Mouse (Mus musculus) liver, embryonic 13.5 days (tissue): ENCODE data around the gene Reck. TPM values are rescaled to one million over a fixed set of nuclear protein-coding genes. Genes with fewer than 3 reads are reported as not detected.

Experiments used
- ATAC-seq: fragments of 200-750 bp; cut with Nextera tagmentation; 2 replicates; pipeline ENCODE4 v1.8.0; 2017; ENCODE audit warnings: low read depth, mild to moderate bottlenecking, moderate number of reproducible peaks, moderate library complexity
- DNase-seq: peaks from one replicate; pipeline ENCODE4 v3.0.0; 2022
- H3K27ac ChIP-seq: fragments of 300-500 bp; sonication (generic); 2 replicates; pipeline ENCODE4 v1.5.1; 2015; ENCODE audit warnings: moderate library complexity, mild to moderate bottlenecking, inconsistent platforms
- H3K27me3 ChIP-seq: fragments of 300-500 bp; sonication (generic); 2 replicates; pipeline ENCODE4 v1.6.1; 2015; ENCODE audit warnings: mild to moderate bottlenecking, inconsistent platforms
- H3K36me3 ChIP-seq: fragments of 300-500 bp; sonication (generic); 2 replicates; pipeline ENCODE4 v1.6.1; 2015; ENCODE audit warnings: mild to moderate bottlenecking, inconsistent platforms
- H3K4me1 ChIP-seq: fragments of 300-500 bp; sonication (generic); replicated peaks from 2 replicates; pipeline ENCODE4 v1.6.1; 2015; ENCODE audit warnings: inconsistent platforms
- H3K4me2 ChIP-seq: fragments of 300-500 bp; sonication (generic); 2 replicates; pipeline ENCODE4 v1.6.1; 2015; ENCODE audit warnings: inconsistent platforms, mild to moderate bottlenecking, moderate library complexity
- H3K4me3 ChIP-seq: fragments of 300-500 bp; sonication (generic); replicated peaks from 2 replicates; pipeline ENCODE4 v1.5.1; 2015; ENCODE audit warnings: mild to moderate bottlenecking, inconsistent platforms
- H3K9ac ChIP-seq: fragments of 300-500 bp; sonication (generic); 2 replicates; pipeline ENCODE4 v1.6.1; 2015; ENCODE audit warnings: mild to moderate bottlenecking, inconsistent platforms
- H3K9me3 ChIP-seq: fragments of 300-500 bp; sonication (generic); replicated peaks from 2 replicates; pipeline ENCODE4 v1.6.1; 2016; ENCODE audit warnings: inconsistent platforms
- WGBS: fragments of 180-500 bp; shearing (Covaris S2); methylation state at CpG from one replicate; pipeline ENCODE4 v1.1.7; 2015; ENCODE audit not compliant: insufficient replicate concordance; 5-methylcytosine and 5-hydroxymethylcytosine counted together
- polyA plus RNA-seq: library from polyadenylated mRNA; unstranded; fragments of >200 nt; fragmentation: Nextera tagmentation; extraction: Ambion mirVana; gene quantifications from 2 replicates; pipeline ENCODE4 v1.2.1, GENCODE M21; 2015

Gene Reck
- polyA plus RNA-seq, 1 experiment from 2014 or later, result 2.1 TPM

DNA sequence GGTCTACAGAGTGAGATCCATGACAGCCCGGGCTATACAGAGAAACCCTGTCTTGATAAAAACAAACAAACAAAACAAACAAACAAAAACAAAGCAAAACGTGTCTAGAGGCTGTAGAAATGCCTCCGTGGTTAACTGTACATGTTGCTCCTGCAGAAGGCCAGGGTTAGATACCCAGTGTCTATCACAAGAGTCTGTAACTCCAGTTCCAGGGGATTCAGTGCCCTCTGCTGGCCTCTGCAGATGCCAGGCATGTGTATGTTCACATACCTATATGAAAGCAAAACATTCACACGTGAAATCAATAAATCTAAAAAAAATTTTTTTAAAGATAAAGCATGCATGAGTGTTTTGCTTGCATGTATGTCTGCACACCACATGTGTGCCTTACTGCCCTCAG is 12.0 kb upstream of the Reck start:
- no peak for ATAC-seq
- 41% methylated on average over 4 of the region's 4 CpGs for WGBS

DNA sequence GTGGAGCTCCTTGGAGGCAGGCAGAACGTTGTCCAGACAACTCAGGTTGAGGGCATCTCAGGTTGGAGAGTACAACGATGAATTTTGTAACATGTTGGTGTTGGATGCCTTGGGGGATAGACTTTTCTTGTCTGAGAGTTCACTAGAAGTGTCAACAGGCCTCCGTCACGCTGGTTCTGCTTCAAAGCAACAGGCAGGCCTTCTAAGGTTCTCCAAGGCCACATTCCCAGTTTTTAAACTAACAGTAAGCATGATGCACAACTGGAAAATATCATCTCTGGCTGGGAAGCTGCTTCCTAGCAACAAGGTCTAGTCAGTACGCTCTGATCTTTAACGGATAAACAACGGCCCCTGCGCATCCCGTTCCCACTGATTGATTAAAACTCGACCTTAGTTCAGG is 5.5 kb upstream of the Reck start:
- no peak for DNase-seq
- WGBS, result 67% methylated on average over 10 of the region's 10 CpGs
- no peaks in the 10 kb centered on the region for H3K36me3 ChIP-seq
- H3K27ac ChIP-seq, result no peak overlapping the region
- no peak overlapping the region for H3K9ac ChIP-seq
- H3K27me3 ChIP-seq, result peaks cover 3% of the 10 kb centered on the region; the same call in 1 of the 2 replicates
- no peak overlapping the region for H3K4me2 ChIP-seq
- no peaks in the 10 kb centered on the region for H3K9me3 ChIP-seq
- H3K4me3 ChIP-seq, result no peak overlapping the region
- peaks cover 2% of the 10 kb centered on the region for H3K4me1 ChIP-seq
- no peak for ATAC-seq

More for the DNA sequence above, 12.0 kb upstream of the Reck start:
- Histone ChIP-seq H3K9me3 (no peaks in the 10 kb centered on the region), H3K27ac (no peak overlapping the region), H3K4me2 (no peak overlapping the region), H3K36me3 (no peaks in the 10 kb centered on the region), H3K9ac (no peak overlapping the region), H3K27me3 (no peaks in the 10 kb centered on the region), H3K4me3 (no peak overlapping the region), H3K4me1 (no peaks in the 10 kb centered on the region)
- DNase-seq, result no peak

DNA sequence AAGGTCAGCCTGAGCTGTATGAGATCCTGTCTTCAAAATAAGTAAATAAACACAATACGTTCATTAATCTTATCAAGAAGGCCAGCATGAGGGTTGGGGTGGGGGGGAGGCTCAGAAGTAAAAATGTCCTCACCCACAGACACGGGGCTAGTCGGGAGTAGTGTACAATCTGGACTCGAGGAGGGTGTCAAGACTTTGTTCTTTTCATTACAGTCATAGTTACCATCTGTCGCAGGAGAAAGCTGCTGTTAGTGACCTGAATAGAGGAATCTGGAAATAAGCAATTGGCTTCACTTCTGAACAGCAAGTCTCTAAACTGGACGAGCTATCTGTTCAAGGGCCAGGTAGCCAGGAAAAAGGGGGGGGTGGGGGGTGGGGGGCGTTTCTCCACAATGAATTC is 829 bp upstream of the Reck start:
- H3K27ac ChIP-seq, result no peak overlapping the region
- DNase-seq, result no peak
- H3K4me2 ChIP-seq, result peak overlapping the region; percentile 93
- no peaks in the 10 kb centered on the region for H3K36me3 ChIP-seq
- H3K9ac ChIP-seq, result no peak overlapping the region
- no peaks in the 10 kb centered on the region for H3K9me3 ChIP-seq
- ATAC-seq, result no peak
- H3K27me3 ChIP-seq, result peaks cover 15% of the 10 kb centered on the region
- peak overlapping the region; percentile 77; the same call in 1 of the 2 replicates for H3K4me3 ChIP-seq
- peaks cover 17% of the 10 kb centered on the region for H3K4me1 ChIP-seq
- 39% methylated on average over 7 of the region's 7 CpGs for WGBS

DNA sequence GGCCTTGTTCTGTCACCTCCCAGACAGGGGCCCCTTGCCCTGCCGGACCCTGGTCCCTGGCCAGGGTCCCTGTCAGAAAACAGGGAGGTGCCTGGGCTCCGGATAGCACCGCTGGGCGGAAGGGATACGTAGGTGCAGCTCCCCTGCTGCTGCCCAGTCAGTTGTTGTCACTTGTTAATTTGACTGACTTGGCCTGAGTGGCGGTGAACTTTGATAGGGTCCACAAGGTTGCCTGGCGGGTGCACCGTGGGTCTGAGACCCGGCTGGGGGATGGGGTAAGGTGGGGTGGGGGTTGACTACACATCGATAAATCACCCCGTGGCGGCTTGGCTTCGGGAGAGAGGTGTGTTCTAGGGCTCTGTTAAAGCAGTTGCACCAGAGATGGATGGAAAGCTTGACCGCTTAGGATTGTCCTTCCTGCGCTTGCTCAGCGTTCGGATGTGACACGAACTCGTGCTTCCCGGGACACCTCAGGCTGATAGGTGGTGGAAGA is 635 bp downstream of the Reck start:
- Histone ChIP-seq H3K4me1 (peaks cover 17% of the 10 kb centered on the region), H3K36me3 (no peaks in the 10 kb centered on the region), H3K4me2 (peak overlapping the region; percentile 93), H3K9ac (peak overlapping the region; percentile 71), H3K27me3 (peaks cover 15% of the 10 kb centered on the region), H3K9me3 (no peaks in the 10 kb centered on the region), H3K4me3 (peak overlapping the region; percentile 77), H3K27ac (no peak overlapping the region)
- ATAC-seq (peak; percentile 49), DNase-seq (no peak)
- 1% methylated on average over 20 of the region's 20 CpGs for WGBS

DNA sequence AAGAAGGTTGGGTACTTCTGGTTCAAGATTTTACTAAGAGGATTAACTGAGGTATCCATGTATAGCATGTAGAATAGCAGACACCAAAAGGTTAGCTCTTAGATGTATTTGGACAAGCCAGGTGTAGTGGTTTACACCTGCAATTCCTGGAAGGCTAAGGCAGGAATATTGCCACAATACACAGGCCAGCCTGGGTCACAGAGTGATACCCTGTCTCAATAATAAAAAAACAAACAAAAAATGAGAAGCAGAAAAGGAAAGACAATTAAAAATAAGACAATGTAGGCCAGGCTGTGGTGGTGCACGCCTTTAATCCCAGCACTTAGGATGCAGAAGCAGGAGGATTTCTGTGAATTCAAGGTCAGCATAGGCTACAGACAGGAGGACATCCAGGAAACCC is 1.9 kb downstream of the Reck start:
- no peak overlapping the region for H3K4me2 ChIP-seq
- peaks cover 15% of the 10 kb centered on the region for H3K27me3 ChIP-seq
- H3K36me3 ChIP-seq, result no peaks in the 10 kb centered on the region
- 55% methylated on average over 1 of the region's 1 CpGs for WGBS
- no peak for DNase-seq
- no peak for ATAC-seq
- peaks cover 17% of the 10 kb centered on the region for H3K4me1 ChIP-seq
- no peak overlapping the region for H3K4me3 ChIP-seq
- no peak overlapping the region for H3K27ac ChIP-seq
- H3K9me3 ChIP-seq, result no peaks in the 10 kb centered on the region
- no peak overlapping the region for H3K9ac ChIP-seq

DNA sequence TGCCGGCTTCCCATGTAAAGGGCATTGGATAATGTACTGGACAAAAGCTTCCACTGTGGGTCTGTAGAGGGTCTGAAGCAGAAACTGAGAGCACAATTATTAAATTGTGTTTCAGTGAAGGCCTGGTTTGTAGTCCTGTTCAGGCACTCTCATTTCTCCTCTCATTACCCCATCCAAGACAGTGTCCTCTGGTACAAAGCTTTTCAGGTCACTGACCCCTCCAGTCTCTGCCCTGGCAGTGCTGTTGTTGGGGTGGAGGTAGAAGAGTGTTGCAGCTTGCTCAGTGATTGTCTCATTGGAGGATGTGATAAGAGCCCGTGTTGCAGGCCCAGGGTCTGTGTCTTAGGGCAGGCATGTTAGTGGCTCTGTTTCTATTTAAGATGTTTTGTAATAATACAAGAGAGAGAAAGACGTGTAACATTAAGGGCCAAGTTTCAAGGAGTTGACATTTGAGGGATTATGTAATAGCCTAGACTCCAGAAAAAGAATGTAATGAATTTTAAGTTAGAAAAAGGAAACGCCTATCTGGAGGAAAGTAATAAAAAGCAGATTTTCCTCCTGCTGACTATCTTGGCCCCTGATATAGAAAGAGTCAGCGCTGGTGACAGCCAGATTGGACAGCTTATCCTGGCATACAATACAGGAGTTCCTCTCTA is 2.9 kb downstream of the Reck start:
- WGBS, result 45% methylated on average over 5 of the region's 5 CpGs
- H3K9me3 ChIP-seq, result no peaks in the 10 kb centered on the region
- peaks cover 15% of the 10 kb centered on the region for H3K27me3 ChIP-seq
- H3K4me3 ChIP-seq, result no peak overlapping the region
- no peak overlapping the region for H3K9ac ChIP-seq
- no peaks in the 10 kb centered on the region for H3K36me3 ChIP-seq
- DNase-seq (no peak), ATAC-seq (no peak)
- no peak overlapping the region for H3K4me2 ChIP-seq
- H3K4me1 ChIP-seq, result peaks cover 17% of the 10 kb centered on the region
- no peak overlapping the region for H3K27ac ChIP-seq

DNA sequence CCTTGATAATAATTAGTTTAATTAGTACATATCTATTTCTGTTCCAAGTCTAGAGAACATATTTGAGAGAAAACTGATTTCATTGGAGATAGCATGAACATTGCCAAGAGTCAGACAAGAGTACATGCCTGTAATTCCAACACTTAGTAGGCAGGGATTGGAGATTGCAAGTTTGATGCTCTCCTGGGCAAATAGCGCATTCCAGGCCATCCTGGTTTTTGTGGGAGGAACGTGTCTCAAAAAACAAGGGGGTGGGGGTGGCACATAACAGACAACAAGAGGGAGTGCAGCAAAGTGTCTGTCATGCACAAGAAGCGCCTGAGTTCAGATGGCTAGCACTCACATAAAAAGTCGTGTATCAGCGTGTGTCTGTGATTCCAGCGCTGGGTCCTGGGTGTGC is 4.2 kb downstream of the Reck start:
- 74% methylated on average over 6 of the region's 6 CpGs for WGBS
- no peak overlapping the region for H3K27ac ChIP-seq
- peaks cover 17% of the 10 kb centered on the region for H3K4me1 ChIP-seq
- no peaks in the 10 kb centered on the region for H3K9me3 ChIP-seq
- H3K4me2 ChIP-seq, result no peak overlapping the region
- H3K9ac ChIP-seq, result no peak overlapping the region
- H3K4me3 ChIP-seq, result no peak overlapping the region
- DNase-seq (no peak), ATAC-seq (no peak)
- no peaks in the 10 kb centered on the region for H3K36me3 ChIP-seq
- peaks cover 14% of the 10 kb centered on the region for H3K27me3 ChIP-seq

DNA sequence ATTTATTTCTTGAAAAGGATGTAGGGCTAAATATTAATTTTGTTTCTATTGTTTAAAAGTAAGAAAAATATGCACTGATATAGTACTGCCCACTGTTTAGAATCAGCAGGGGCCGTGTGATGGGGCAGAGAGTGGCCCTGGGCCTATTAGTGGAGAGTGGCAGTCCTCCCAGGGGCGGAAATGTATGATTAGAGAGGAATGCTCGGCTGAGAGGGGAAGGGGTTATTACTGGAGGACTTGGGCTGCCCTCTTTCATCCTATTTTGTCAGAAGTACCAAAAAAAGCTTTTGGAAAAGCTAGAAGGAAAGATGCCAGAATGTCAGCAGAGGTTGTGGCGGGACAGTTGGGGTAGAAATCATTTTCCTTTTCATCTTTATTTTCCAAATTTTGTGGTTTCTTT is 8.9 kb downstream of the Reck start:
- H3K4me1 ChIP-seq, result no peaks in the 10 kb centered on the region
- WGBS, result 43% methylated on average over 4 of the region's 4 CpGs
- H3K4me3 ChIP-seq, result no peak overlapping the region
- no peak overlapping the region for H3K27ac ChIP-seq
- no peak overlapping the region for H3K9ac ChIP-seq
- H3K36me3 ChIP-seq, result no peaks in the 10 kb centered on the region
- no peak overlapping the region for H3K4me2 ChIP-seq
- no peak for DNase-seq
- H3K27me3 ChIP-seq, result no peaks in the 10 kb centered on the region
- no peaks in the 10 kb centered on the region for H3K9me3 ChIP-seq
- no peak for ATAC-seq

DNA sequence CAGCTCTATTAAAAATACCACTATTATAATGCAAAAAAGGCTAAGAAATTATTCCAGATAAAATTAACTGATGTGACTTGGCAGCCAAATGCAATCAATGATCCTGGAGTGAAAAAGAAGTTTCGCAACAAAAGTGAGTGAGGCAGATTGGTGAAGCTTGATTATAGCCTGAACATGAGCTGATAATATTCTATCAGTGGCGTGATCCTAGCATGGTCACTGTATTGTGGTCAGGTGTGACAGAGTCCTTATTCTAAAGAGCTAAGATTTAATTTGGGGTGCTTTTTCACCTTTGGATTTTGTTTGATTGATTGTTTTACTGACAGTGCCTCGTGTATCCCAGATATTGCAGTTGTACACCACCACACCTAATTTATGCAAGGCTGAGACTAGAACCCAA is 15.9 kb downstream of the Reck start:
- ATAC-seq, result no peak
- DNase-seq, result no peak
- H3K9ac ChIP-seq, result no peak overlapping the region
- no peaks in the 10 kb centered on the region for H3K9me3 ChIP-seq
- no peaks in the 10 kb centered on the region for H3K27me3 ChIP-seq
- 59% methylated on average over 3 of the region's 3 CpGs for WGBS
- no peak overlapping the region for H3K27ac ChIP-seq
- peaks cover 3% of the 10 kb centered on the region; the same call in 1 of the 2 replicates for H3K4me1 ChIP-seq
- no peaks in the 10 kb centered on the region for H3K36me3 ChIP-seq
- H3K4me2 ChIP-seq, result no peak overlapping the region
- no peak overlapping the region for H3K4me3 ChIP-seq

DNA sequence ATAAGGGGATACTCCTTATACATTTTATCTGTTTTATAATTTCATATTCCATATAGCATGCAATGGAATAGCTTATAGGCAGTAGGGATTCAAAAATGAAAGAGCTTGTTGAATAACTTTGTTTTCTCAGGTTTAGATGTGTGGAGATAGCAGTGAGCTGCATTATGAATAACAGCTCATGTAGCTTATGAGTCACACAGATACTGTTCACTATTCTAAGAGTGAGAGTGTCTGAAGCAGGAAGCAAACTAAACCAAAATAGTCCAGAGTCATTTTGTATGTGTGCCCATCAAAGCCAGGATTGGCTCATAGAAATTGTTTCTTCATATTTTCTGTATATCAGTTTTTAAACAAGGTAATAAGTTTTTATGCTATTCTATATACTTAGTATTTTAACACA is 21.9 kb downstream of the Reck start:
- Histone ChIP-seq H3K27me3 (no peaks in the 10 kb centered on the region), H3K27ac (no peak overlapping the region), H3K4me1 (peaks cover 3% of the 10 kb centered on the region; the same call in 1 of the 2 replicates), H3K4me2 (no peak overlapping the region), H3K9me3 (no peaks in the 10 kb centered on the region), H3K36me3 (no peaks in the 10 kb centered on the region), H3K4me3 (no peak overlapping the region), H3K9ac (no peak overlapping the region)
- no peak for DNase-seq
- ATAC-seq, result no peak

DNA sequence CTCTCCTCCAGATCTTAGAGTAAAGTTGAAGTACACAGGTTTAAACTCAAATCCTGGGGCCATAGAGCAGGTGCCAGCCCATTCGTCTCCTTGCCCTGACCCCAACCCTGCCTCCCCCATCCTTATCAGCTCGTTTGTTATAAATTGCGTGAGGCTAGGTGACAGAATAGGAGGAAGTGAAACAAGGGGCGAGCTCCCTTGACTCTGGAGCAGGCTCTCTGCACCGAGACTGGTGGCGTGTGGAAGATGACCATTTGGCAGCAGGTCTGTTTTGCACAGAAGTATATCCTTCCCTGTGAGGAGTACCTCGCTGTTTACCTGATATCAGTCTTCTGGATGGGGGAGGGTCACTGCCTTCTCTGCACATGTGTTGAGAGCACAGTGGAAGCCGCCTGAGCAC is 23.9 kb downstream of the Reck start:
- Histone ChIP-seq H3K9ac (no peak overlapping the region), H3K9me3 (no peaks in the 10 kb centered on the region), H3K27ac (no peak overlapping the region), H3K4me2 (no peak overlapping the region), H3K4me1 (no peaks in the 10 kb centered on the region), H3K4me3 (no peak overlapping the region), H3K36me3 (no peaks in the 10 kb centered on the region), H3K27me3 (no peaks in the 10 kb centered on the region)
- WGBS, result 20% methylated on average over 8 of the region's 8 CpGs
- DNase-seq, result no peak
- no peak for ATAC-seq

DNA sequence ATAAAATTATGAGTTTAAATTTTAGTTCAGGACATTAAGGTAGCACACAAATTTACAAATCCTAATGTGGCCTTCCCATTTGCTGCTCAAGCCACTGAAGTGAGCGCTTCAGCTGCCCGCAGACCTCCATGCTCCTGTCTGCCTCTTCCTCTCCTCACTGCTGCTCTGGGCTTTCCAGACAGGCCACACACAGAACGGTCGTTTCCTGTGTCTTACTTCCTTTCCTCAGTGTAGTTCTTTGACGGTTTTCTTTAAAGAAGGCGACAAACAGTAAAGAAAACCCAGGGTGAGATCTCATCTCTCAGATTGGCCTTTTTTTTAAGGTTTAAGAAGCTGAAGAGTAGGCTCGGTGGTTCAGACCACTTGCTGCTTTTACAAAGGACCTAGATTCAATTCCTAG is 28.4 kb downstream of the Reck start:
- Histone ChIP-seq H3K27ac (no peak overlapping the region), H3K4me2 (no peak overlapping the region), H3K36me3 (no peaks in the 10 kb centered on the region), H3K4me3 (no peak overlapping the region), H3K4me1 (no peaks in the 10 kb centered on the region), H3K9me3 (no peaks in the 10 kb centered on the region), H3K9ac (no peak overlapping the region), H3K27me3 (no peaks in the 10 kb centered on the region)
- DNase-seq, result no peak
- ATAC-seq, result no peak
- WGBS, result 23% methylated on average over 7 of the region's 7 CpGs
